Mouse (Mus musculus) heart, postnatal 25 days (tissue): ENCODE data around the gene Prss45. TPM values are rescaled to one million over a fixed set of nuclear protein-coding genes. Genes with fewer than 3 reads are reported as not detected.

Source experiments
- DNase-seq: peaks from one replicate; pipeline ENCODE4 v3.0.0; 2022; ENCODE audit warnings: low spot score
- intact Hi-C: fragments of 180-260 bp; cut with DNase I; formaldehyde crosslinking; loops from one replicate; pipeline ENCODE4 v1.15.1; 2025
- total RNA-seq, 2 experiments: library from RNA; stranded (reverse); gene quantifications; 2 replicates each; pipeline ENCODE4 v1.2.3; 2021

Gene Prss45
- total RNA-seq, 2 experiments from 2014 or later = not detected

DNA sequence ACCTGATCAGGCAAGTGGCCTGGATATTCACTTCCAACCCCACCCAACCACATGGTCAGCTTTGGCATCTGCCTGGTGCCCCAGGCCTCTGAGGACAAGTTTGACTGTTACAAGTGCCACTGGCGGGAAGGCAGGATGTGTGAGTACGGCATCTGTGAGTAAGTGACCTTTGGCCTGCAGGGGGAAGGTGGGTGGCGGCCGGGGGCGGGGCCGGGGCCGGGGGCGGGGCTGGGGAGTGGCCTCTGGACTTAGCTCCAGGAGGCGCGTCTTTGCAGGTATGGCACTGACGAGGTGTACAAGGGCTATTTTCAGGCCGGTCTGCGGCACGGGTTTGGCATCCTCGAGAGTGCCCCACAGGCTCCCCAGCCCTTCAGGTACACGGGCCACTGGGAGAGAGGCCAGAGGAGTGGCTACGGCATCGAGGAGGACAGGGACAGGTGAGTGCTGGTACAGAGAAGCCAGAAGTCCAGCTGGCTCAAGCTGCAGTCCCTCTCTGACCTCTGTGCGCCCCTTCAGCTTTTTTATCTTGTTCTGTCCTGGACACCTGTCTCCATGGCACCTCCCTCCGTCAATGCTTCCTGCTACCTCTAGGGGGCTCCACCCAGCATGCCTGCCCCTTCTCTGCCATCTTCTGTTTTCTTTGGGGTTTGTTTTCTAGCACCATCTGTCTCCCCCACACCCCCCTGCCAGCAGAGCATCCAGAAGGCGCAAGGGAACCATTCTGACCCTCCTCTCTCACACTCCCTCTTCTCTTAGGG lies 55.8 kb downstream of the Prss45 start:
- intact Hi-C loops = no loop called here
- no peak for DNase-seq

Other genes with a start within 250 kb of the Prss45 start
- gene Nradd, start 210.1 kb upstream of the Prss45 start, total RNA-seq = 1 to 10 TPM; 1.1 to 2.0 TPM
- 1 to 10 TPM; 8.2 to 8.7 TPM for gene Nbeal2, start 180.4 kb upstream of the Prss45 start, total RNA-seq
- 10 to 100 TPM; 61.6 to 66.8 TPM for gene Ccdc12, start 178.1 kb upstream of the Prss45 start, total RNA-seq
- gene Myl3, start 92.7 kb upstream of the Prss45 start, total RNA-seq = over 10,000 TPM; 11,742 to 12,072 TPM
- gene Pth1r, start 87.4 kb upstream of the Prss45 start, total RNA-seq = 1 to 10 TPM; 7.6 to 7.9 TPM
- not detected for gene Prss42, start 36.4 kb upstream of the Prss45 start, total RNA-seq
- not detected for gene Prss44, start 20.6 kb upstream of the Prss45 start, total RNA-seq
- gene Prss43, start 7.9 kb upstream of the Prss45 start, total RNA-seq = not detected
- gene Prss46, start 9.9 kb downstream of the Prss45 start, total RNA-seq = not detected
- gene Prss50, start 23.4 kb downstream of the Prss45 start, total RNA-seq = not detected
- gene Als2cl, start 45.3 kb downstream of the Prss45 start, total RNA-seq = 10 to 100 TPM in 1 of 2 experiments, 1 to 10 TPM in 1; 9.7 to 15.0 TPM
- 1 to 10 TPM; 1.2 to 1.3 TPM for gene Tmie, start 45.5 kb downstream of the Prss45 start, total RNA-seq
- not detected for gene Fam240a, start 82.3 kb downstream of the Prss45 start, total RNA-seq
- gene Tdgf1, start 111.6 kb downstream of the Prss45 start, total RNA-seq = not detected
- 100 to 1,000 TPM; 142 to 144 TPM for gene Lrrc2, start 117.0 kb downstream of the Prss45 start, total RNA-seq
- gene Rtp3, start 156.0 kb downstream of the Prss45 start, total RNA-seq = 1 to 10 TPM; 4.0 to 4.3 TPM
- under 1 TPM in 1 of 2 experiments, not detected in 1; 0.78 TPM for gene Ltf, start 184.7 kb downstream of the Prss45 start, total RNA-seq
- 10 to 100 TPM in 1 of 2 experiments, 1 to 10 TPM in 1; 8.2 to 10.4 TPM for gene Ccrl2, start 222.9 kb downstream of the Prss45 start, total RNA-seq